Mouse (Mus musculus): ENCODE data around the gene Ldlrad3.

The Ldlrad3 gene

DNA sequence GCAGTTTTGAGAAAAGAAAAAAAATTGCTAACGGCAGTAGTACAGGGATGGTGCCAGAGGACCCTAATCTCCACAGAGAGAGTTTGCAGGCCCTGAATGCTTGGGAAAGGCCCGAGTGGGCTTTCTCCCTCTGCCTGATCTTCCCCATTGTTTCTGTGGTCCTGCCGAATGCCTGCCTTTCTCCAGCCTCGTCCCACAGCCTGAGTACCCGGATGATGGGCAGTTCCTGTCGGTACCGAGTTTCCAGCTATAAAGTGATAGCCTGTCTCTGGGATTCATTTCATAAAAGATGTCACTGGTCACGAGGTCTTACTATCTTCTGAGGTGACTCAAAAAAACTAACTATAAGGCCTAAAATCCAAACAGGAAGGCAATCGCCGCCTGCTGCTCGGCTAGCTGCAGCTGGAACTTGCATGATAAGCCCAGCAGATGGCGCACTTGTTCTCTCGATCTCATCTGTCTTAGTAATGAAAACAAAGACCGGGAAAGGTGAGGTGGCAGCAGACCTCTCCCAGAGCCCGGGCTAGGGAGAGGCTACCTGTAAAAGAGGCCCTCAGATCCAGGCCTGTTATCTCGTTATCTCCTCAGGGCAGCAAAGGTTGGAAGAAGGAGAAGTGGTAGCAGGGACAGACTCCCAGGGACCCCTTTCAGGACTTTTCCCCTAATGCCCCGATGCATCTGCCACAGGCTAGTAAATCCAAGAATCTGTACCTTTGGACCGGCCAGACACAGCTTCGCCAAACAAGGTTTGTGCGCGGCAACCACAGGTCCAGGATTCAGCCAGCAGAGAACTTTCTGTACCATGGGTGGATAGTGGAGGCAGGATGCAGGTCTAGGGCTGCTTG is 280.4 kb downstream of the Ldlrad3 start:
- peak; percentile 60 for DNase-seq (ENCODE audit: low read depth)

DNA sequence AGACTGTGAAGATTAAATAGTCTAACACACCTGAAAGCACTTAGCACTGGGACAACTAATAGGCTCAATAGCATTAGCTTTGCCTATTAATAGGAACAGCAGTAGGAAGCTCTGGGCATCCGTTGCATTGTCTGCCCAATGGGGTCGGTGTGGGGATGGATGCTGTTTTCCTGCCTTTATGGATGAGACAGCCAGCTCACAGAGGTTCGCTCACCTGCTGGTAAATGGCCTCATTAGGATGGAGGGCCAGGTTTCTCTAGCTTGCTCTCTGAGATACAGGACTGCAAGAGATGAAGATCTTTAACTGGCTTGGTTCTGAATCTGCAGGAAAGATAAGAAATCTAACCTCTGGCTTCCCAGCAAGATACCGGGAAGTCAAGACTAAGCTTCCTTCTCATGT is 284.0 kb downstream of the Ldlrad3 start:
- DNase-seq (ENCODE audit: low read depth), result no peak
